Mouse (Mus musculus) erythroblast, embryonic 14.5 days (primary cell): ENCODE measurements around the gene Tada2b.

Experiments
- GATA1 ChIP-seq: IDR thresholded peaks from 2 replicates; pipeline ENCODE4 v1.6.1; 2012; ENCODE audit warnings: low read length, inconsistent platforms, mixed read lengths
- TAL1 ChIP-seq: IDR thresholded peaks from 3 replicates; pipeline ENCODE4 v1.6.1; 2012; ENCODE audit warnings: low read length, inconsistent platforms, mixed read lengths

DNA sequence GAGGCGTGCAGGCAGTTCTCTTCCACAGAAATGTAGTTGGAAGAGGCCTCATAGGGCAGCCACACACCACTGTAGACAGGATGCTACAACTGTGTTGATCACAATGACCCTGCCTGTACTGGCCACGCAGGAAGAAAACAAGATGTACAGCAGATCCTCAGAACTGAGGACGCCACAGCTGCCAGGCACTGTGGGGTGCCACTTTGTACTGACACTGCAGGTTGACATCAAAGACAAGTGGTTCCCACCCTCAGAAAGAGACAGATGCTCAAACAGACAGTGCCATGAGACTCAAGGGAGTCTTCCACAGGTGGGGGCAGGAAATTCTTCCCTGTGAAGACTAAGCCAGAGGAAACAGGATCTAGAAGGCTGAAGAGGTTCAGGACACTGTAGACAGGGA, 35.7 kb upstream of the Tada2b start:
- no peak for TF ChIP-seq GATA1
- TF ChIP-seq TAL1: no peak
